Mouse (Mus musculus) activated CD4-positive, CD25-positive, alpha-beta regulatory T cell (primary cell): ENCODE results near the gene Gli1. TPM values are rescaled to one million over a fixed set of nuclear protein-coding genes. Genes with fewer than 3 reads are reported as not detected.

Experiments
- polyA plus RNA-seq, 2 experiments: library from polyadenylated mRNA; unstranded; fragments of 100-300 nt; shearing (Covaris generic); gene quantifications; one replicate each; pipeline ENCODE4 v1.2.1; 2017

Gene Gli1
- polyA plus RNA-seq: 1 to 10 TPM in 1 of 2 experiments, under 1 TPM in 1; 0.57 to 1.0 TPM

DNA sequence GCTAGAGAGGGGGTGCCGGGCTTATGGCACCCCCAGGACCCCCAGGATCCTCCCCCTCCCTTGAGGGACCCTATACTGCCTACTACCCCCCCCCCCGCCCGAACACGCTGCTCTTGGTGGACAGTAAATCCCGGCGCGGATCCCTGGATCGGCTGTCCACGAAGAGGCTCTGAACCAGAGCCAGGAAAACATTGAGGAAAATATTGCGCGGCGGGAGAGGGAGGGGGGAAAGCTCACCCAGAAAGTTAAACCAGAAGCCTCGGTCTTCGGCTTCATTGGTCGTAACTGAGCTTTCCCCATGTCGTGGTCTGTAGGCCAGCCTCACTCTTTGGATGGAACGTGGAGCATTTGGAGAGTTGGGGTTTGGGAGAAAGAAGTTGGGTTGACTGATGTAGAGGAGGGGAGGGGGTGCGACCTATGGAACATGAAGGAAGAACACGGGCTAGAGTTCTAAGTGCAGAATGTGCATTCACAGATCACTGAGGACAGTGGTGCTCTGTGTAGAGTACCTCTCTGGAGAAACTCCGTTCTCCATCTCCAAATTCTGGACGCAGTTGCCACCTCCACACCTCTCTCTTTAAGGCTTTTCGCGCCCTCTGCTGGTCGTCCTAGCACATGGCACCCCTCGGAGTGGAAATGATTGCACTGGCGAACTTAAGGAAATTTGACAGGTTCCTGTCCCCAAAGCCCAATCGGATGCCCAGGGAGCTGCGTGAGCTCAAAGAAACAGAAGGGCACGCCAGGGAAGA is at the start of gene Gli1:
Gli1 (minus strand) TSS at position 84 of the 749 bp plus-strand sequence.

DNA sequence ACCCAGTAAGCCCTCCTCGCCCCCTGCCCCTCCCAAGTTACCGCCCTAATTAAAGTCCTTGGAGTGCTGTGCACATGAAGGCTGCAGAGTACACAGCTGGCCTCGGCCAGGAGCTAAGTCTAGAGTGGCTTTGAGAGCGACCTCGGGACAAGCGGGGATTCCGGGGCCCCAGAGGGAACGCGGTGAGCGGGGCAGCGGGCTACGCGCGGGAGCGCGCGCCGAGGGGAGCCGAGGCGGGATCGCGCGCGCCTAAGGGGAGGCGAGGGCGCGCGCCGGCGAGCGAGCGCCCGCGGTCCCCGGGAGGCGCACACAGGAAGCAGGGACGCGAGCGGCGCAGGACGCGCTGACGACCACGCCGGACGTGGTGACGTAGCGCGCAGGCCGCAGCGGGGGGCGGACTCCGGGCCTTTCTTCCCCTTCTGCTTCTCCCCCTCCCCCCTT is 38.5 kb upstream of the Gli1 start, which contains the start of gene R3hdm2:
R3hdm2 (plus strand) TSS at position 77 of the 441 bp plus-strand sequence.

DNA sequence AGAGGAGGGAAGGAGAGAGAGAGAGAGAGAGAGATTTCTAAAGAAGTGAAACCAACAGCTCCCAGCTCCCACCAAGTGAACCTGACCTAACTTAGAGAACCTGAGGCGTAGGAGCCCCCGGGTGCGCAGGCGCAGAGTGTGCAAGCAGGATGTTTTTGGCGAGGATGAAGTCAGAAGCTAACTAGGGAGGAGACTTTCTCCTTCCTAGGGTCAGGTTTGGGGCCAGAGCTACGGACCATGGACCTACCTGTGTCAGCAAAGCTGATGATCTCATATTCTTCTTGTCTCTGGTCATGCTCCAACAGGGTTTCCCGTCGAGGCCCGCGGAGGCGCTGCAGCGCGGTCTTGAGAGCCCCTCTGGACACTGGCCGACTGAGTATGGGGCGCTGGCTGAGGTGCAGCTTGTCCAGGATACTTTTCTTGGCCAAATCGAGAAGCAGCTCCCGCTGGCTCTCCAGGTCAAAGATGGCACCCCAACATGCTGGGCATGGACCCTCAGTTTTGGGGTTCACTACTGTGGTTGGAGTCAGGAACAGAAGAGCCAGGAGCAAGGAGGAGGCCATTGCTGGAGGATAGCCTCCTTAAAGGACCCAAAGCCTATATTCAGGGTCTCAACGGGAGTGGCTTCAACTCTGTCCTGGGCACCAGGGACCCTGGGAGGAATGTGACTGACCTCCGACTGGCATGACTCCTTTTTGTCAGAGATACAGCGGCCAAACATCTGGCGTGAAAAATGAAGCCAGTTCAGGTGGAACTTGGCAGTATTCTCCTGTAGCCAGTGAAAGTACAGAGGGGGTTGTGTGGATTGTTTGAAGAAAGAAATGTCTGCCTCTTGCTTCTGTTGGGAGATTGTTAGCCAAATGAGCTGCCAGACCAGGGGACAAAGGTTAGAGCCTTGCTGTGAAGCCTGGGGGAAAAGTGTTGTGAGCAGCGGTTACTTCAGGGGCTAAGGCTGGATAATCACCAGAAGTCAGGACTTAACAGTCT is 28.4 kb upstream of the Gli1 start, which contains the start of gene Inhbc:
Inhbc (minus strand) TSS at position 598 of the 987 bp plus-strand sequence.

DNA sequence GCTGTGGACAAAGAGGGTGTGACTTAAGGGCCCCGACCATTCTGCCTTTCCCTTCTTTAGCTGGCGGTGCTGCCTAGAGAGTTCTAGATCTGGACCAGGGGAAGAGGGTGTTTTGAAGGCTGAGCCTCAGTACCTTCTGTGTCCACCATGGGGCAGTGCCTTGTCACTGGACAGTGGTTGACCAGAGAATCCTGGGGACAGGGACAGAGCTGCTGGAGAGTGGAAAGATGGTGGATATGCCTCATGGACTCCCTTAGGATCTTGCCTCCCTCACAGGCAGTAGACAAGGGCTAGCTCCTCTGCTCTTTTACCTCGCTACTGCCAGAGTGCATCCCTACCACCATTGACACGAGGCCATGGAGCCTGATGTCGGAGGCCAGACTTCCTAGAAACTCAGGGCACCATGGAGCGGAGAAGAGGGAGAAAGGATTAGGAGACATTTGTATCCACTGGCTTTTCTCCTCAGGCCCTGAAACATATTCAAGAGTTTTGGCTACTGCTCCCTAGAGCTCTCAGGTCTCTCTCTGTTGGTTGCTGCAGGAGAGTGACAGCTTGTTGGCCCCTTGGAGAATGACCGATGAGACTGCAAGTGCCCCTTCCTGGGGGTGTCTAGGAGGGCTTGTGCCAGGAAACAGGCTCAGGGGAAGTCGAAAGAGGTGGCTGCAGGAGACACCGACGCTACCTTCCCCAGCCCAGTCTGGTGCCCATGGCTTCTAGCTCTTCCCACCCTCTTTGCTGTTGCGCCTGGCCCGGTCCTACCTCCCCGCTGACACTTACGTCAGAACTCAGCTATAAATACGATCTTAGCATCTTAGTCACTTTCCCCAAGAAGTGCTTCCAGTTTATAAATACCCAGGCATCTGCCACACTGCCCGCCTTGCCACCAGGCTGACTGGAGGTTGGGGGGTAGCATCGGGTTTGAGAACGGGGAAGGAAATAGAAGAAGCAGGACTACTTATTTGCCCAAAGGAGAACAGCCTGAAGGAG is 12.4 kb upstream of the Gli1 start, which contains the start of gene Inhbe:
Inhbe (minus strand) TSS at position 503 of the 987 bp plus-strand sequence.

DNA sequence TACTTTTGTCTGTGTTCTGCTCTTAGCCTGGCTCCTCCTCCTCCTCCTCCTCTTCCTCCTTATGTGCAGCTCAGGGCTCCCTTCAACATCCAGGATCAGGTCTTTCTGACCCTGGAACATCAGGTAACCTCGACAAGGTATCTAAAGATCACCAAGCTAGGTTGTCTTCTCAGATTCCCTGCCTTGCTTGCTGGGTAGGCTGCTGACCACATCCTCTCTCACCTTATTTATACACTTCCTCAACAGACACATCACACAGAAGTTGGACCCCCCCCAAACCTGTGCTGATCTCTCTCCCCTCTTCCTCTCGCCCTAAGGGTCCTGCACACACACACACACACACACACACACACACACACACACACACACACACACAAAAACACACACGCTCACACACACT is 20.2 kb downstream of the Gli1 start, which contains the start of gene Arhgap9:
Arhgap9 (plus strand) TSS at position 344 of the 400 bp plus-strand sequence.

DNA sequence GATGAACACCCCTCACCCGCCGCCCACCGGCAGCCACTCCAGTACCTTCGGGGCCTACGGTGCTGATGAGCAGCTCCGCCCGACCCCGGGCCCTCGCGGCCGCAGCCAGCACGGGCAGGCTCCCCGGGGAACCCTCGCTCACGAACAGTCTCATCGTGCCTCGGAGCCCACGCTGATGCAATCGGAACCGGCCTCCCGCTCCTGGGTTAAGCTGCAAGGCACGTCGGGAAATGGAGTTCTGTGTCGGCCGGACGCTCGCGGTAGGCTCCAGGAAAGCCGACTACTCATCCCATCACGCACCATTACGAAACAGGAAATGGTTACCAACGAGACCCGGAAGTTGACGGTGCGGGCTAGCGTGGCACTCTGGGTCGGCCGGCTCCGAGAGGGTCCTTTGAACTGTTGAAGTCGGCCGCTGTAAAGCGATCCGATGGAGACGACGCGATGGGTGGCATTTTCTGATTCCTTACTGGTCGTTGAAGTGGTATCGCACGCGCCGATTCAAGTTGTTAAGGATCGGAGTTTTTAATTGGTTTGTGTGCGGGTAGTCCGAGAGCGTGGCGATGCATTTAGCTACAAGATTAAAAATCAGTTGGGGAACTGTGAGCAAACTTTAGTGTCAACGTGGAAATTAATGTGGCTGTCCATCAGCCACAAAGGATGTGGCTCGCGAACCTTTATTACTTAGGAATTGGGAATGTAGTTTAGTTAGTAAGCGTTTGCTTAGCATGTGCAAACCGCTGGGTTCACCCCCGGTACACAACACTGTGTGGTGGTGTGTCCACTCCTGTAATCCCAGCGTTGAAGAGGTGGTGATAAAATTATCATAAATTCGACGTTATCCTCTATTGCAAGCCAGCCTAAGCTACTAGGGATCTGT is 30.1 kb downstream of the Gli1 start, which contains the start of gene Mars:
Mars (minus strand) TSS at position 311 of the 880 bp plus-strand sequence.

DNA sequence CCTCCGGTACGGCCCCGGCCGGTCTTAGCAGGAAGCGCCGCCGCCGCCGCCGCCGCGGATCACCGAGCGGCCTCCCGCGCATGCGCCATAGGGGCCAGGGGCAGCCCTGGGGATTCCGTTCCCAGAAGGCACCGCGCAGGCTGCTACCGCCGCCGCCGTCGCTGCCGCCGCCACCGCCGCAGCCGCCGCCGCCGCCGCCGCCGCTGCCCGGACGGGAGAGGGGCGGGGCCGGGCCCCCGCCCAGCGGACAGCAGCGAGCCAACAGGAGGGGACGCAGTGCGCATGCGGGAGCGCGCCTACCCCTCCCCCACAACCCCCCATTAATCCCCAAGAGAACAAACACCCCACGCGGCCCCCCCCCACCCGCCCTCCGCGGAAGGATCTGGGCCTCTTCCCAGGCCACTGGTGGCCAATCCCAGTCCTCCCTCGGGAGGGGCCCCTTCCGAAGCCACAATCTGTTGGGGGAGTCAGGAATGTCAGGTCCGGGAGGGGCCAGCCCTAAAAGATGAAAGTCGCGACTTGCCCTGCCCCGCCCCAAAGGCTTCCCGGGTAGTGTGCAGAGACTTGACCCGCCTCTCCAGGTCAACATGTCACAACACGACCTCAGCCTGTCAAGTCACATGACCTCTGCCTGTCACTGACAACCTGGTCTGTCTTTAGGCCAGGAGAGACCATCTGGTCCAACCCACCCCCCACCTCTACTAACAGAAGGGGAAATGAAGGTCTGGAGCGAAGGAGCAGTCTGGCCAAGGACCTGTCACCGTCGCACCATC is 52.8 kb downstream of the Gli1 start, which contains the start of gene Mbd6:
Mbd6 (minus strand) TSS at position 219 of the 773 bp plus-strand sequence.

Other genes starting within 250 kb of the Gli1 start
- 100 to 1,000 TPM in 1 of 2 experiments, 10 to 100 TPM in 1; 79.4 to 157 TPM for gene Os9, start 220.8 kb downstream of the Gli1 start, polyA plus RNA-seq
- 100 to 1,000 TPM; 428 to 622 TPM for gene B4galnt1, start 176.7 kb downstream of the Gli1 start, polyA plus RNA-seq
- 1 to 10 TPM; 3.8 to 5.6 TPM for gene Slc26a10, start 161.3 kb downstream of the Gli1 start, polyA plus RNA-seq
- gene Arhgef25, start 151.9 kb downstream of the Gli1 start, polyA plus RNA-seq: under 1 TPM; 0.39 to 0.73 TPM
- gene Dtx3, start 146.2 kb downstream of the Gli1 start, polyA plus RNA-seq: 100 to 1,000 TPM in 1 of 2 experiments, 10 to 100 TPM in 1; 75.0 to 110 TPM
- gene Pip4k2c, start 130.4 kb downstream of the Gli1 start, polyA plus RNA-seq: 10 to 100 TPM; 25.1 to 33.8 TPM
- gene Kif5a, start 78.6 kb downstream of the Gli1 start, polyA plus RNA-seq: under 1 TPM; 0.24 to 0.41 TPM
- gene Dctn2, start 75.6 kb downstream of the Gli1 start, polyA plus RNA-seq: 100 to 1,000 TPM; 105 to 114 TPM
- gene Mbd6, start 53.0 kb downstream of the Gli1 start, polyA plus RNA-seq: 10 to 100 TPM; 11.3 to 15.3 TPM
- gene Mars, start 30.2 kb downstream of the Gli1 start, polyA plus RNA-seq: 10 to 100 TPM; 57.3 to 63.3 TPM
- gene Arhgap9, start 20.0 kb downstream of the Gli1 start, polyA plus RNA-seq: 100 to 1,000 TPM; 362 to 364 TPM
- gene Inhbe, start 12.4 kb upstream of the Gli1 start, polyA plus RNA-seq: not detected
- gene Inhbc, start 28.5 kb upstream of the Gli1 start, polyA plus RNA-seq: not detected
- 10 to 100 TPM; 30.9 to 32.7 TPM for gene R3hdm2, start 38.4 kb upstream of the Gli1 start, polyA plus RNA-seq
- gene Stac3, start 159.7 kb upstream of the Gli1 start, polyA plus RNA-seq: under 1 TPM in 1 of 2 experiments, not detected in 1; 0.11 TPM
- under 1 TPM in 1 of 2 experiments, not detected in 1; 0.41 TPM for gene Ndufa4l2, start 173.0 kb upstream of the Gli1 start, polyA plus RNA-seq
- 10 to 100 TPM; 62.8 to 70.2 TPM for gene Shmt2, start 180.5 kb upstream of the Gli1 start, polyA plus RNA-seq
- gene Nxph4, start 192.6 kb upstream of the Gli1 start, polyA plus RNA-seq: not detected